Mouse (Mus musculus): ENCODE data around the gene Sun2. TPM values are rescaled to one million over a fixed set of nuclear protein-coding genes. Genes with fewer than 3 reads are reported as not detected.

The Sun2 gene
- polyA plus RNA-seq, 1 experiment from 2014 or later, result 3.3 TPM

DNA sequence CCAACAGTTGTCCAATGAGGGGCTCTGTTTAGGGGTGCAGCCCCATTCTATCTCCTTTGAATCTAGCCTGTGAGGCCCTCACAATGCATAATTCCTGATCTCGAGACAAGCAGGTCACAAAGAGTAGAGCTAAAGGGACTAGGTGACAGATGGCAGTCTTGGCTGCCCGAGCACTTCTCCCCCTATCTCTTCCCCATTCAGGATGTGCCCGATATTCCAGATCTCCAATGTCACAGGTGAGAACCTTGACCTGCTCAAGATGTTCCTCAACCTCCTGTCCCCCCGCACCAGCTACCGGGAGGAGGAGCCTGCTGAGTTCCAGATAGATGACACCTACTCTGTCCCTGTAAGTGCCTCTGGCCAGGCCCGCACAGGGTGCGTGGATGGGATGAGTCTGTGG, 26.7 kb downstream of the Sun2 start:
- Histone ChIP-seq H3K4me2 (ENCODE audit: low read depth, low read length) (no peak overlapping the region), H3K4me3 (ENCODE audit: low read depth, low read length) (no peak overlapping the region), H3K27ac (ENCODE audit: low read depth) (no peak overlapping the region), H3K4me1 (ENCODE audit: insufficient read depth) (no peaks in the 10 kb centered on the region), H3K36me3 (replicated peaks; ENCODE audit: insufficient read depth, low read length) (peaks cover 89% of the 10 kb centered on the region), H3K9me3 (ENCODE audit: low read length) (no peaks in the 10 kb centered on the region), H3K27me3 (ENCODE audit: insufficient read depth, low read length) (no peaks in the 10 kb centered on the region), H3K9ac (replicated peaks) (no peak overlapping the region)
- TF ChIP-seq EP300 (IDR thresholded peaks at IDR 0.05; ENCODE audit: low read depth) (no peak), CTCF (IDR thresholded peaks at IDR 0.05; ENCODE audit: low read depth) (no peak)
- 91% methylated on average over 7 of the region's 7 CpGs for WGBS (ENCODE audit: insufficient replicate concordance)
- DNase-seq, result no peak
- no peak for ATAC-seq

DNA sequence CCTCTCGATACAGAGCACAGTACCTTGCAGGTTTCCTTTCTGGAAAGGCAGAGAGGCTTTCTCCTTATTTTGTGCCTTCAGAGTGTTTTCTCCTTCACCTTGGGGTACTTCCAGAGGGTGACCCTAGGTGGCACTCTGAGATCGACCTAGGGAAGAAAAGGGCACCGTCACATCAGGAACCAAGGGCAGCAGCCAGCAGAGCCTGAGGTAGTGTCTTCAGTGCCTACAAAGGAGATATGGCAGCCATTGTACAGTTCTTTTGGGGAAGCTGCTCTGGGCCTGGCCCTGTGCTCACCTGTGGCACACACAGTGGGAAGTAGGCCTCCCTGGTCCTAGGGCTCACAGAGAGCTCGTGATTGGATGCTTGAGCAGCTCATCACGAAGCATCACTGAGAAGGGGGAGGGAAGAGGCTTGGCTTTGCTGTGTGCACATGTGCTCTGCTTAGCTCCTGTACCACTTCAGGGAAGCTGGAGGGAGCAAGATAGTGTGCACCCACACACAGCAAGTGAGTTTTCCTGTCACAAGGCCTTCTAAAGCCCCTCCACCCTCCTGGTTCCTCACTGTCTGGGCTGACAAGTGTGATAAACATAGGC, 34.0 kb downstream of the Sun2 start:
- ATAC-seq (0 out of 2 replicates have a peak, but pooled peaks have one; percentile 13), DNase-seq (no peak)
- H3K4me3 ChIP-seq (ENCODE audit: low read depth, low read length), result no peak overlapping the region
- no peaks in the 10 kb centered on the region for H3K9me3 ChIP-seq (ENCODE audit: low read length)
- H3K27me3 ChIP-seq (ENCODE audit: insufficient read depth, low read length), result no peaks in the 10 kb centered on the region
- H3K36me3 ChIP-seq (replicated peaks; ENCODE audit: insufficient read depth, low read length), result peaks cover 54% of the 10 kb centered on the region
- no peaks in the 10 kb centered on the region for H3K4me1 ChIP-seq (ENCODE audit: insufficient read depth)
- no peak overlapping the region for H3K9ac ChIP-seq (replicated peaks)
- TF ChIP-seq CTCF (IDR thresholded peaks at IDR 0.05; ENCODE audit: low read depth) (peak; percentile 33; the same call in 1 of the 2 replicates), EP300 (IDR thresholded peaks at IDR 0.05; ENCODE audit: low read depth) (no peak)
- no peak overlapping the region for H3K4me2 ChIP-seq (ENCODE audit: low read depth, low read length)
- no peak overlapping the region for H3K27ac ChIP-seq (ENCODE audit: low read depth)
- 85% methylated on average over 5 of the region's 5 CpGs for WGBS (ENCODE audit: insufficient replicate concordance)

DNA sequence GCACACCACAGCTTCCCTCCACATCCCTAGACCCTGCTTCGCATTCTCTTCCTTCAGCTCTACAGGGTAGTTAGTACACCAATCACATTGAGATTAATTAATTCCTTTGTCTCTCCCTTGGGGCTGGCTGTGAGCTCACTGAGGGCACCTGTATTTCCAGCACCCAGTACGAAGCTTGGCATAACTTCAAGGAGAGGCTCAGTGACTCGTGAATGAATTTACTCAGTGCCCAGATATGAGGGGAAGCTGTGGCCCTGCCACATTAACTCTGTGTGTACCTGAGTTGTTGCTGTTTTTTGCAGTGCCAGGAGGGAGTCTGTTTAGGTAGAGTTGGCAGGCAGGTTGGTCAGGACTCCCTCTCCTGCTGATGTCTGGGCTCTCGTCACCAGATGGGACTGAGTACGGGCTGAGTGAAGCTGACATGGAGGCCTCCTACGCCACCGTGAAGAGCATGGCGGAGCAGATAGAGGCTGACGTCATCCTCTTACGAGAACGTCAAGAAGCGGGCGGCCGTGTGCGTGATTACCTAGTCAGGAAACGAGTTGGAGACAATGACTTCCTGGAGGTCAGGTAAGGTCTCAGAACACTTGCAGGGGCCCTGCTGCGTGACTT, 35.6 kb downstream of the Sun2 start:
- 82% methylated on average over 17 of the region's 17 CpGs for WGBS (ENCODE audit: insufficient replicate concordance)
- TF ChIP-seq CTCF (IDR thresholded peaks at IDR 0.05; ENCODE audit: low read depth), result no peak
- no peak for TF ChIP-seq EP300 (IDR thresholded peaks at IDR 0.05; ENCODE audit: low read depth)
- Histone ChIP-seq H3K27ac (ENCODE audit: low read depth) (no peak overlapping the region), H3K27me3 (ENCODE audit: insufficient read depth, low read length) (no peaks in the 10 kb centered on the region), H3K9ac (replicated peaks) (no peak overlapping the region), H3K4me1 (ENCODE audit: insufficient read depth) (no peaks in the 10 kb centered on the region), H3K9me3 (ENCODE audit: low read length) (no peaks in the 10 kb centered on the region), H3K36me3 (replicated peaks; ENCODE audit: insufficient read depth, low read length) (peaks cover 41% of the 10 kb centered on the region), H3K4me2 (ENCODE audit: low read depth, low read length) (no peak overlapping the region), H3K4me3 (ENCODE audit: low read depth, low read length) (no peak overlapping the region)
- DNase-seq (no peak), ATAC-seq (no peak)

DNA sequence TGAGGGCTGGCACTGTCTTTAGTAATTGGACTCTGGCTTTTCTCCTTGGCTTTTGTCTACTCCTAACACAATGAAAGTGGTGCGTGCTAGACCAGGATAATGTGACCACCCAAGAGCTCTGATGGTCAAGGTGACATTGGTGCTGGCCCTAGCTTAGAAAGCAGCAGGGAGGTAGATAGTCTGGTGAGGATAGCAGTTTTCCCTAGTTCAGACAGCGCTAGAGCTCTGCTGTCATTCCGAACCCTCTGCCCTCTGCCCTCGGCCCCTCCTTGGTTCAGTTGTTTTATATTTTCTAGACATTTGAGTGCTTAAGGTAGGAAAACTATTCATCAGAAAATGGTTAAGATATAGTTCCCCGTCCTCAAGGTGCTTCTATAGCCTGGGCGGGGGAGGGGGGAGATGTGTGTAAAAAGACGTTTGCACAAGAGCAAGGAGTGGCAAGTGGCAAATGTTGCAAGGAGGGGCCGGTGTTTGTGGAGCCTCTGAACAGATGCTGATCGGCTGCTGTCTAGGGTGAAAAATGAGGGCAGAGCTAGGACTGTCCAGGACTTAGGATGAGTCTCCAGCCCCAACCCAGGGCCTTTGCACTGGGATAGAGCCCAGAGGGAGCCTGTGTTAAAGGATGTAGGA, 44.7 kb downstream of the Sun2 start:
- ATAC-seq, result no peak
- Histone ChIP-seq H3K4me1 (ENCODE audit: insufficient read depth) (peaks cover 47% of the 10 kb centered on the region), H3K27me3 (ENCODE audit: insufficient read depth, low read length) (no peaks in the 10 kb centered on the region), H3K36me3 (replicated peaks; ENCODE audit: insufficient read depth, low read length) (peaks cover 24% of the 10 kb centered on the region), H3K27ac (ENCODE audit: low read depth) (no peak overlapping the region), H3K9me3 (ENCODE audit: low read length) (no peaks in the 10 kb centered on the region), H3K4me3 (ENCODE audit: low read depth, low read length) (no peak overlapping the region), H3K4me2 (ENCODE audit: low read depth, low read length) (no peak overlapping the region; the same call in 1 of the 2 replicates), H3K9ac (replicated peaks) (0 out of 2 replicates have a peak overlapping the region, but pooled peaks have one; percentile 26)
- DNase-seq, result peak; percentile 45
- WGBS (ENCODE audit: insufficient replicate concordance), result 68% methylated on average over 9 of the region's 9 CpGs
- TF ChIP-seq EP300 (IDR thresholded peaks at IDR 0.05; ENCODE audit: low read depth), result no peak
- TF ChIP-seq CTCF (IDR thresholded peaks at IDR 0.05; ENCODE audit: low read depth), result no peak

DNA sequence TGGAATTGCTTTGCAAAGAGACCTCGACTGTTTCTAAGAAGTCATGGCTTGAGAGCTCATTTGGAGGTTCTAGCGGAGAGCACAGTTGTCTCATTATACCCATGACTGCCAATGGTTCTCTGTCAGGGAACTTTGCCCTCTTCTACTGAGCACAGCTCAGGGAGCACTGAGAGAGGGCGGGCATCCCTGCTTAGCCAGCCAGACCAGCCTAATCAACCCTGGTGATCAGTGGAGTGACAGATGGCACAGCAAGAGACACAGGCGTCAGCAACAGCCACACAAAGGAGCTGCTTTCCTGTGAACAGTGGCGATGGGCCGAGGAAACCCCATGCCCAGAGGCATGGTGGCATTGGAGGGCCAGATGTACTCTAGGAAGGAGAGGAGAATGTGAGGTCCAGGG, 45.3 kb downstream of the Sun2 start:
- Histone ChIP-seq H3K27ac (ENCODE audit: low read depth) (no peak overlapping the region), H3K4me3 (ENCODE audit: low read depth, low read length) (no peak overlapping the region), H3K9ac (replicated peaks) (0 out of 2 replicates have a peak overlapping the region, but pooled peaks have one; percentile 26), H3K9me3 (ENCODE audit: low read length) (no peaks in the 10 kb centered on the region), H3K36me3 (replicated peaks; ENCODE audit: insufficient read depth, low read length) (peaks cover 24% of the 10 kb centered on the region), H3K27me3 (ENCODE audit: insufficient read depth, low read length) (no peaks in the 10 kb centered on the region), H3K4me2 (ENCODE audit: low read depth, low read length) (peak overlapping the region; percentile 19; the same call in 1 of the 2 replicates), H3K4me1 (ENCODE audit: insufficient read depth) (peaks cover 52% of the 10 kb centered on the region)
- DNase-seq, result no peak
- TF ChIP-seq CTCF (IDR thresholded peaks at IDR 0.05; ENCODE audit: low read depth), result no peak
- TF ChIP-seq EP300 (IDR thresholded peaks at IDR 0.05; ENCODE audit: low read depth), result no peak
- 76% methylated on average over 6 of the region's 6 CpGs for WGBS (ENCODE audit: insufficient replicate concordance)
- no peak for ATAC-seq

DNA sequence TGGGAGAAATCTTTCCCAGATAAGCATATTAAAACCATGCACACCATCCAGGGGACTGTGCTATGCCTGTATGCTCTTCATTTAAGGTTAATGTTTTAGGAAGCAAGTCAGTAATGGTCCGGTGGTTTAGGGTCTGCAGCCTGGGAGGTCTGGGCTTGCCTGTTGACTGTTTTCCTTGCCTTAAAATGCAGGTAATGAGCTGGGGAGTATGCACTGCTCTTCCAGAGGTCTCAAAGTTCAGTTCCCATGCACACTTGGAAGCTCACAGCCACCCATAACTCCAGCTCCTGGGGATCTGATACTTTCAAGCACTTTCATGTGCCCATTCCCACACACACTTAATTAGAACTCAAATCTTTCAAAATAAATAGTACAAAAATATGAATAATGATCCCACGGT, 45.8 kb downstream of the Sun2 start:
- H3K4me1 ChIP-seq (ENCODE audit: insufficient read depth), result peaks cover 58% of the 10 kb centered on the region
- no peak overlapping the region for H3K27ac ChIP-seq (ENCODE audit: low read depth)
- TF ChIP-seq EP300 (IDR thresholded peaks at IDR 0.05; ENCODE audit: low read depth) (no peak), CTCF (IDR thresholded peaks at IDR 0.05; ENCODE audit: low read depth) (no peak)
- H3K9me3 ChIP-seq (ENCODE audit: low read length), result no peaks in the 10 kb centered on the region
- no peak overlapping the region for H3K9ac ChIP-seq (replicated peaks)
- no peak overlapping the region for H3K4me3 ChIP-seq (ENCODE audit: low read depth, low read length)
- H3K36me3 ChIP-seq (replicated peaks; ENCODE audit: insufficient read depth, low read length), result peaks cover 24% of the 10 kb centered on the region
- no peak for ATAC-seq
- WGBS (ENCODE audit: insufficient replicate concordance), result 89% methylated on average over 2 of the region's 2 CpGs
- H3K27me3 ChIP-seq (ENCODE audit: insufficient read depth, low read length), result no peaks in the 10 kb centered on the region
- no peak for DNase-seq
- H3K4me2 ChIP-seq (ENCODE audit: low read depth, low read length), result peak overlapping the region; percentile 19; the same call in 1 of the 2 replicates

All from liver, postnatal 0 days (tissue).